Mouse (Mus musculus) kidney, postnatal 25 days (tissue): ENCODE measurements around the gene Stab2.

Experiments
- DNase-seq, 2 experiments: peaks; one replicate each; pipeline ENCODE4 v3.0.0; 2021; ENCODE audit warnings: mixed read lengths in 2 of 2

Gene Stab2

DNA sequence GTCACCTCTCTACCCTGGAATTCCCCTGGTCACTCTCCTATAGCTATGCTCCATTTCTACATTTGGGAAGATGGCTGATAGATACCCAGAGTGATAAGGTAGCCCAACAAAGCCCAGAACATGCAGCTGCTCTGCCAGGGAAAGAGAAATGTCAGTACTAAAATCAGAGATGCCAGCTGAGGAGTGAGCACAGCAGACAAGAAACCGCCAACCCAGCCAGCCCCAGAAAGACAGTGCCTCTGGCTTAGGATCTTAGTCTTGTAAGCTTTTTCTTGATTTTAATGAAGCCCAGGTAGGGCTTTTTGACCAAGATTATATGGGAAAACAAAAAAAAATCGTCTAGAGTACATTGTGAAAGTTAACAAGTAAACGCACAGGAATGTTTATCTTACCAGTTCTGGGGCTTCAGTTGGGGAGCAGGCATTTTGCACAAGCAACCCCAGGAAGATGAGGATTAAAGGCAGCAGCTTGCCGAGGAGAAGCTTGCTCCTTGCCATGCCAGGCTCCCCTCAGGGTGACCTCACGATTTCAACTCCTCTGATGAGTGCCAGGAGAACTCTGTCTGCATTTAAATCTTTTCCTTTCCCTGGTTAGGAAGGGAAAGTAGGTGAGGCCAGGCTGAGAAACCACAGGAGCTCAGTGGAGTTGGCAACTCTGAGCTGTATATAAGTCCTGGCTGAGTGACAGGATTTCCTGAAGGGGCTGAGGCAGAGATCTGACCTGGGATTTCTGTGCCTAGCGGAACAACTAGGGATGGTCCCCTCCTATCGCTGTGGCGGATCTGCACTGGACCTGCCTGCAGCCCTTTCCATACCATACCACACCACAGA lies at the start of gene Stab2:
Gene Stab2 (minus strand): TSS at position 641 of the 830 bp plus-strand sequence.
- DNase-seq, result no peak

DNA sequence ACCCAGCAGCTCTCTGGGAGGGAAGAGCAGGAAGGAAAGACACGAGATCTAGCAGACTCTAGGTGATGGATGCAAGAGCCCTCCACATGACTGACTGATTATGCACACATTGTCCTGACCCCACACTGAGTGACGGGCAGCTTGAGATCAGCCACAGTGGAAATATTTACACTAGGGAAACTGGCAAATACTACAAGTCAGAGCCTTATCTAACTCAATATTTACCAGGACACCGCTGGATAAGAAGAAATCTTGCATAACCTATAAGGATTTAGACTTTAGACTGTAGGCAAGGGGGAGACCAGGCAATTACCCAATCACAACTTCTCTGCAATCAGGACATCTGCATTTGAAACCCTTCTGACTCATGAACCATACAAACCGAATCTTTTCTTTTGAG lies 43.9 kb upstream of the Stab2 start:
- no peak for DNase-seq

DNA sequence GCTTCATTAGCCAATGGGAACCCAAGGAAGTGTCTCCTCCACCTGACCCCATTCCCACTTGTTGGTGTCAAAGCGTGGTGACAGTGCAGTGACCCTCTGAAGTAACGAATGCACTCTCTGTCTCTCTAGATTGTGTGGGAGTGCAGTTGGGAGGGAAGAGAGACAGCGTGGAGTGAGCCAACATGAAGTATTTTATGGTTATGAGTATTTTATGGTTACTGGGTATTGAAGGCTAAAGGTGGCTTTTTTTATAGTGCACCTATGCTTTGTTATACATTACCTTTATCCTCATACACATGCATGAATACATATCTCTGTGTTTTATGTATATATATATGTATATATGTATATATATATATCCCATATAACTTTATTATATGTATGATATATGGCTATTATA lies 41.4 kb upstream of the Stab2 start:
- no peak for DNase-seq

DNA sequence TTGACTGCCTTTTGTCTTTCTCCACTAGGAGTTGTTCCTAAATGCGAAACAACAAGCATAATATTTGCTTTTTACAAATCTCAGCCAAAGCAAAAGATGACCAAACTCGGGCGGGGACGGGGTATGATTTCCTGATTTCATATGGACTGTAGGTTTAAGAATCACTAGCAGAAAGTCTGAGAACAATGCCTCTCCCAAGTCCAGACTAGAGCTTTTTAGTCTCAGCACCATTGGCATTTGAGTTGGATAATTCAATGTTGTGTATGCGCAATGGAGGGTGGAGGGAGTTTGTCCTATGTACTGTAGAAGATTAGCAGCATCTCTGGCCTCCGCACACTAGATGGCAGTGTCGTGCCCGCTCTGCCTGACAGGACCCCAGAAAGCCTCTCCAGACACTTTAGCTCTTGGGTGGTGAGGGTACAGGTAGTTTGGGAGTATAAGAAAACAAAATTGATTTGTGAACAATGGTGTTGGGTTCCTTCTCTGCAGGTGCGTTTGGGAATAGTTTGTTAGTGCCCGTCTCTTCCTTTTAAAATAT lies 39.2 kb upstream of the Stab2 start:
- DNase-seq, result no peak

DNA sequence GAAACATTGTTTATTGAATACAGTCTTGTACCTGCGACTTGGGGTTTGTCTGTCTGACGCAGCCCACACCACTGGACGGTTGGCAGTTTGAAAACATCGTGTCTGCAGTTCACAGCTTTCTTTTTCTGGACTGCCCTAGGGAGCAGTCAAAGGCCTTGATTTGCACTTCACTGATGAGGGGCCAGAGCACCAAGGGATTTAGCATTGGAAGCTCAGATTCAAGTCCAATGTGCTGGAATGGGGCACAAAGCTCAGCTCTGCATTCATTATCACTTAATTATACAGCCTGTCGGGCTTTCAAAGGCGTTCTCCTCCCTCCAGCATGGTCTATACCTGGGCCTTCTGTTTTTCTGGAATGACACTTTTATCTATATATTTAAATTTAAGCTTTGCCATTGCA lies 38.6 kb upstream of the Stab2 start:
- no peak for DNase-seq

DNA sequence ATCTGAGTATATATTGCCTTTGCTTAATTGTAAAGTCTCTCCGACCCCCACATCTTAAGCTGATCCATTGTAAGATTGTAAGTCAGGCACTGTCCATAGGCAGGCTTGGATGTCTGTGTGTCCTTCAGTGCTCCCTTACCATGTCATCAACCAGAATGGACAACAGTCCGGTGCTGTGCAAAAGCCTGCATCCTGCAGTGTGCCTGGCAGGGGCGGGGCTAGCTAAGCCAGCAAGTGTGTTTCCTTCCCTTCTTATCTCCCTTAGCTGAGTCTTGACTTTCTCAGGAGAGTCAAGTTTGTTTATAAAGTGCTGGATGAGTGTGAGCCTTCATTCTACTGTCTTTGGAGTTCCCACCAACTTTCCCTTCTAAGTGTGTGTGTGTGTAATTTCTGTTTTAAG lies 37.4 kb upstream of the Stab2 start:
- no peak for DNase-seq

DNA sequence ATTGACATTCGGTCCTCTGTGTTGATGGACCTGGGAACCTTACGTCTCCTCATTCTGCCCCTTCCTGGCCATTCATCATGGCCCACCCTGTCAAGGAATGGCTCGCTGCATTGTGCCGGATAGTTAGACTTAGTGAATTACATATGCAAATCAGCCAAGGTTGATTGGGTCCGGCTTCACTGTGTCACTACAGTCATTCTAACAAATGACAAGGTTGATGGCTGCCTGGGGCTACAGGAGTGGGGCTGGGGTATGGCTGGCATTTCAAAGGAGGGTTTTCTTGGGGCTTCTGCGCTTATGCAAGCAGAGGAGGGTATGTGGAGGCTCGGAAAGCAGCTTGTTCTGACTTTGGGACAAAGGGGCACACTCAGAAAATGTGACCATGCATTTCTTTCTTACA lies 33.4 kb upstream of the Stab2 start:
- no peak for DNase-seq

DNA sequence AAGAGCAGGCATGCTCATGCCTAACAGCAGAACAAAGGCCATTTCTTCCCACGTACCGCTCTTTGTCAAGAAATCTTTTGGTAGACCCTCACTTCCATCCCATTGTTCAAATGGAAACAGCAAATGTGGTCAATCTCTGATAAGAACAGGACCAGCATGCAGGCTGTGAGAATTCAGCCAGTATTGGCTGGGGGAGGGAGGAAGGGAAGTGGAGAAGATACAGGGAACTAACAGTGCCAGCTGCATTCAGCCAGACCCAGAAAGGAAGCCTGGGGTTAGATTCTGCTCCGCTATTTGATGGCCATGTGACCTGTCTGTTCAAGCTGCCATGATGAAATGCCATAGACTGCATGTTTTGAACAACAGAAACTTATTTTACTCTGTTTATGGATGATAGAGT lies 32.0 kb upstream of the Stab2 start:
- no peak for DNase-seq

DNA sequence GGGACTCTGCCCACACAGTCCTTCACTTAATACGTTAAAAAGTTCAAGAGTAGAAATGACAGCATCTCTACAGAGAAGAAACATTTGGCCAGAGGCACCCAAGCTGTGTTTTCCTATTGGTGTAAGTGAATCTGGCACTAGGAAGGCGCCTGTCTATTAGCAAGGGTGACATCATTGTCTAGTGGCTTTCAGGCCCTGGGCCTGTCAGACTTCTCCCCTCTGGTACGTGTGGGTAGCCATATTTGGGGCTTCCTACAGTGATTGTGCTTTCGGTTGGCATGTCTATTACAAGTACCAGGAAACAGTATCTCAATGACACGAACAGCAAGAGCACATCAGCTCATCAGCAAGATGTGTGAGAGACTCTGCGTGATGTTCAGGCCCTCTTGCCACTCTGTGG lies 31.5 kb upstream of the Stab2 start:
- no peak for DNase-seq

DNA sequence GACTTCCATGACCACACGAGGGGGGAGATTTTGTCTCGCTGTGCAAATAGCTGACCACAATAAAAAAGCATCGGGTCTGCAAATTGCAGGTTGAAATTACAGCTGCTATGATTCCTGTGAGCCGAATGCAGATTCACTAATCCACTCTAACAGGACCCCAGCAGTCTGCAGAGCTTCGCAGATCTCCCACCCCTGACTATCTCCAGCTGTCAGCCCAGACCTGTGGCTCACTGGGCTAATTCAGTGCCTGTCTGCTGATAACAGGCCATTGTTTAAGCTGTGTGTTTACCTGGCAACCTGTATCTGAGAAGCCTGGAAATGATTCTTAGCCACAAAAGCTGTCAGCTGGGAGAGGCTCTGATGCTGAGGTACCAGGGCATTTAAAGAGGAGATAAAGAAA lies 29.2 kb upstream of the Stab2 start:
- no peak for DNase-seq

DNA sequence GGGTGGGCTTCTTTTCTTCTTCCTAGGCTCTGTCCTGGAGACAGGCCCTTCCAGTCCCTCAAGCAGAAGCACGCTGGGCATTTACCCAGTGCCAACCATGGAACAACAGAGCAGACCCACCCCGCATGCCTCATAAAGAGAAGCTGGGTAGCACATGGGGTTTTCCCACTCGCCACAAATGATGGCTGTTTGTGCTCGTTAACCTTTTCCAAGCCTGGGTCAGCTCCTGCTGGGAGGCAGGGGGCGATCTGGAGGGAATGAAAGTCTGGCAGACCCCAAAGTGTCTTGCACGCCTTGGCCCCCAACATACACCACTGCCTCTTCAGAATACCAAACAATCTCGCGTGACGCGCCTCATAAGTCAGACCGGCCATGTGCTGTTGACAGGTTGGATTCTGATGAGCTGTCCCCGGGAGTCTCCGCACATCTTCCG lies 28.5 kb upstream of the Stab2 start:
- no peak for DNase-seq

DNA sequence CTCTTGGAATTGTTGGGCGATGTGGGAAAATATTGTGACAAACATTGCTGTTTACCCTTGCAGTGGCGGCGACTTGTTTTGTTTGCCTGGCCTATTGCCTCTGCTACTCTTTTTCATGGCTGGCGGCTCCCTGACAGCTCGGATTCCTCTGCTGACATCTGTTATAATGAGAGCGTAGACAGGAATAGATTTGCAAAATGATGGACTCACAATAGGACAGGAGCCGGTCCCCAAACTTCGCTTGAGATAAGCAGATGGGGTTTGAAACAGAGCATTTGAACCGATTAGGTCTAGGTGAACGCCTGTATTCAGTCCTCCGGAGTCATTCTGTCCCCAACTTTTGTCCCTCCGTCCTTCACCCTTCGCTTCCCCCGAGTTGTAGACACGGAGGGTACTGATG lies 28.0 kb upstream of the Stab2 start:
- no peak for DNase-seq

DNA sequence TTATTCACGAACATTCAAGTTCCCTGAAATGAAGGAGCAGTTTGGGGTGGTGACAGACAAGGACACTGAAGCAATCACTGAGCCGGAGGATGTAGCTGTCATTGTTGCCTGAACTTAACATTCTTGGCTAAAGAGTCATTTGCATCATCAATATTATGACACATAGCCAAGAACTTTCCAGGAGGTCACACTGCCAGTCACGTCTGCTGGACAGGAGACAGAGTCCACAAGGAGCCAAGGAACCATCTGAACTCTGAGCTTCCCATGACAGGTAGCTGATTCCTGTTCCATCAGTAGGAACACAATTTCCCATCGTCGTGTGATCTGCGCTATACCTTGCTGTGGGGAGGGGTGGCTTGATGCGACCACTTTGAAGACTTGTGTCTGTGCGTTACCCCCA lies 24.9 kb upstream of the Stab2 start:
- no peak for DNase-seq

DNA sequence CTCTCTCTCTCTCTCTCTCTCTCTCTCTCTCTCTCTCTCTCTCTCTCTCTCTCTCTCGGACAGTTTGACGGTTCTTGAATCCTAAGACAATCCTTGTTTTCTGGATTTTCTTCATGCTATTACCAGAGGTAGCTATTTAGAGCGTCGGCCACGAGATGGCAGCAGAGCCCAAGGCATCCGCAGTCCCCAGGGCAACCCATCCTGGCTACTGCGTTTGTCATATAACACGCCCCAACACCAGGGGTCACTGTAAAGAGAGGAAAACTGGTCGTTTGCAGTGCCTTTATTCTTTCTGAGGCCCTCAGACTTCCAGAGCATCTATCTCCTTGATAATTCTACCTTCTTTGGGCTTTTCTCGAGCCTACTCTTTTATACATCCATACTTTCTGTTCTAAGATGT lies 17.1 kb upstream of the Stab2 start:
- peak; percentile 82 to 84 for DNase-seq

DNA sequence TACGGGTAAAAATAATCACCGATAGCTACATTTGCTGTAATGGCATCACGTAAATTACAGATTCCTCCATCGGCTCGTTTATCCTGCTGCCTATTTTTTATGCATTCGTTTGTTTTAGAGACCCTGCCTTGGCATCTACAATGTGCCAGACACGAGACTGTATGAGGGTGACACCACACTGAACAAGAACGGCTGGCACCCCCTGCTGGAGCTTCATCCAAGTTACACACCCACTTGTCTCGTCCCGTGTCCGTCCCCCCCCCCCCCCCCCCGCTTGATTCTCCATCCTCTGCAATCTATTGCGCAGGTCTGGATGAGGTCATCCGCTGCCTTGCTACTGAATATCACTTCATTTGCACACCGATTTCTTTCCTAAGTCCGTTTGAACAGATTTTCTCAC lies 12.9 kb upstream of the Stab2 start:
- DNase-seq, result peak in 1 of 2 experiments; percentile 63

DNA sequence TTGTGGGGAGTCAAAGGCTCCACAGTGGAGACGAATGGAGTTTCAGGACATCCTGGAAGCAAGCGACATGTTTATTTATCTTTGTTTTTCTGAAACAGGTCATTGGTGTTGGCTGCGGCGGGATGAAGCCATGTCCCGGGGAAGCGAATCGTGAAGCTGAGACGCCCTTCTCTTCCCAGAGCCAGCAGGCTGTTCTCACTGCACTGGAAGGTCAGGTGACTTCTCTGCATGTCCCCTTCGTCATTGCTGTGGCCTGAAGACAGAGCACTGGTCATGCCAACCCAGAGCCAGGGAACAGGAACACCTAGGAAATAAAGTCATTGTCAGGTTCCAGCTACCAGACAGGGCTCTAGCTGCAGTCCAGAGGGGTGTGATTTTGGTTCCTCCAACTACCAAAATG lies 11.1 kb upstream of the Stab2 start:
- DNase-seq, result no peak

DNA sequence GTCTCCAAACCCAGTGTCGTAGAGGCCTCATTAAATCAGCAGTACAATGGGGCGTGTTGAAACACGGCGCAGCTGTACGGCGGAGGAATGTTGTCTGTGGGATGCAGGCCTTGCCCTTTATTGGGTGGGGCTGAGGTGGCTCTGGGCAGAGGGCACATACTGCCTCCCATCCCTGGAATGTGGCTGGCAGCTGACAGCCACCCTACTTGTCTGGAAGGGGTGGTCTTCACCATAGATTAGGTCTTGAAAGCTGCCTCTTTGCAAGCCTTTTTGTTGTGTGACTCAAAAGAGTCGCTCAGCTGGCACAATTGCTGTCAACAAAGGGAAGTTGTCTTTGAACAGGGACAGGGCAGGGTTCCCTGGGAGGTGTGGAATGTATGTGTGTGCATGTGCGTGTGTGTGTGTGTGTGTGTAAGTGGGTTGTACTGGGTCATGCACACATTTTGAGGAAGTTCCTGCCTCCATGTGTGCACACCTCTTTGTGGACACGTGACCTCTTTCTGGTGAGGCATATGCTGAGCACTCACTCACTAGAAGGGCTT lies 8.4 kb upstream of the Stab2 start:
- no peak for DNase-seq

DNA sequence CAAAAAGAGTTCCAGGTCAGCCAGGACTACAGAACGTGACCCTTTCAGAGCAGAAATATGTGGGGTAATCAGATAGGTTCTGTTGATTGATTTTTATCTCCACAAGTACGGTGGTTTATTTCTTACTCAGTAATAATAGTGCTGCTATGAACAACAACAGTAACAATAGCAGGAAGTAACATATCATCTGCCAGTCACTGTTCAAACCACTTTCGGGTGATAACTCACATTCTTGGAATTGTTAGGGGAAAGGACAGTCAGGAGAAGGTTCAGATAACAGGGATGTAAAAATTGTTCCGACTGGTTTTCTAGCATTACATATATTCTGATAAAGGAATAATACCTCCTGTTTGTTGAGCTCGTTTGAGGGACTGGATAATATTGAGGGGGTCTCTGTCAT lies 7.6 kb upstream of the Stab2 start:
- no peak for DNase-seq

DNA sequence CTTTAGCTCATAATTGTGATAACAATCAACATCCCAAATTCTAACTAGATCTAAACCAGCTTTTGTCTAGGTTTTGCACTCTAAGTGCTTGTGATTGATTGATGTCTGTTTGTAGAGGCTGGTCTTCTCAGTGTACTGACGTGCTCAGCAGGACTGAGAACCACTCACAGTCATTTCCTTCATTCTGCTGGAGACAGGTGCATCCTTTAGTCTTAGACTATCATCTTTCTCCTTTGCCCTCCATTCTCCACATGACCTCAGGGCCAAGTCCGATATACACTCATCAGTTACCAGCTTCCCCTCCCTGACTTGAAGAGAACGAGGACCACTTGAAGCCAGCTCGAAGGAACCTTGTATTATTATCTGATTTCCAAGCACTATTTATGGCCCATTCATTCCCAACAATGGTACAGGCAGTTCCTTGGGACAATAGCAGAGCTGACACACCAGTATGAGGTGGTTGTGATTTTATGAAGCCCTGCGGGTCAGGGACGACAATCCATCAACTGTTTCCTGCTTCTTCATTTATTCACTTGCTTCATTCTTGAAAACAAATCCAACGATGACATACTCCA lies 6.7 kb upstream of the Stab2 start:
- no peak for DNase-seq

DNA sequence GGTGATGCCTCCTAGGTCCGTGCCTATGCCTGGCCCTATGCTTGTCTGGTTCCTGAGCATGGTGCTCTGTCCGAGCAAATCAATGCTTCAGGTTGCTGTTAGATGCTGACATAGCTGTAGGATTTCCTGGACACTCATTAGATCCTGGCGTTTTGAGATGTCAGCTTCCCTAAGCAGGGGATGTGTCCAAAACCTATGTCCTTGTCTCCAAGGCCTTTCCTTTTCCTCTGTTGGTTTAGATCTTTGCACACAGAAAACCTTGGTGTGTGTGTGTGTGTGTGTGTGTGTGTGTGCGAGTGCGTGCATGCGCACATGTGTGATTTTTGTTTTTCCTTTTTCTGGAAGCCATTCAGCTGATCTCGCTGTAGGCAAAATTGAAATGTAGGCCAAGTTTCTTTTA lies 4.3 kb upstream of the Stab2 start:
- DNase-seq, result no peak

DNA sequence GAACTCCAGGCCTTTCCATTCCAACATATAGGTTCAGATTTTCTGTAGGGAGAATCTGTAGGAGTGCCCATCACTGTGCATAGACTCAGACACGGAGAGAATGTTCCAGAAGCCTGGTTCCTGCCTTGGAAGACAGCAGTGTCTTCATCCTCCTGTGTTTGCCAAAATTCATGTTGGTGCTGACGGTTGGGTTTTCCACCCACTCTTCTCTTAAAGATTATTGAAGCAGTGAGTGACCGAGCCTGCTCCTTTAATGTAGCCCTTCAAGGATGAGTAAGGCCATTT lies 332 bp upstream of the Stab2 start:
- DNase-seq, result no peak

DNA sequence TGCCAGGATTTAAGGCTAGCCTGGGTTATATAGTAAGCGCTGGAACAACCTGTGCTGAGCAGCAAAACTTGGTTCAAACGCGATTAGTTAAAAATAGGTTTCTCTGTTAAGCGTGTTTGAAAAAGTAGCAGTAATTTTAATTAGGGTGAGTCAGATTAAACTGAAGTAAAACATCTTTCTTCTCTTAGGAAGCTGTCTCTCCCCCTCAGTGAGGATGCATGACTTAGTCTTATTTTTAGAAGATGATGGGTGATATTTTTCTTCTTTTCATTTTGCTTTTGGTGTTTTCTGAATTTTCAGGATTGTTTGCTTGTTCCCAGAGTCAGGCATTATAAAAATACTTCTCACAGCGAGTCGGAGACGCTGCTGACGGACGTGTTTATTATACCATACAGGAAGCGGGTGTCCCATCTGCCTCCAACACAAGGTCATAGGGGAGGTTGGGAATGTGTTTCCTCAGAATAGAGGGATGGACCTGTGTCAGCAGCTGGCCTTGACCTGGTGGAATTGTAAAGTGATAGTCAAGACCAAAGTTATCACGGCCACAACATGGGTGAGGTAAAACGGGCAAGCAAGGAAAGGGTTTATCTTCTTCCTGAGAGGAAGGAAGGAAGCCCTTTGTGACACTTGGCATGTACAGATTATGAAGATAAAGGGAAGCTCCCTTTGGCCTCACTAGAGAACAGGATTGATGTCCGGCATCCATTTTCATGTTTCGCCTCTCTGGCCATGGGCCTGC lies 15.4 kb downstream of the Stab2 start:
- peak in 1 of 2 experiments; percentile 10 for DNase-seq

DNA sequence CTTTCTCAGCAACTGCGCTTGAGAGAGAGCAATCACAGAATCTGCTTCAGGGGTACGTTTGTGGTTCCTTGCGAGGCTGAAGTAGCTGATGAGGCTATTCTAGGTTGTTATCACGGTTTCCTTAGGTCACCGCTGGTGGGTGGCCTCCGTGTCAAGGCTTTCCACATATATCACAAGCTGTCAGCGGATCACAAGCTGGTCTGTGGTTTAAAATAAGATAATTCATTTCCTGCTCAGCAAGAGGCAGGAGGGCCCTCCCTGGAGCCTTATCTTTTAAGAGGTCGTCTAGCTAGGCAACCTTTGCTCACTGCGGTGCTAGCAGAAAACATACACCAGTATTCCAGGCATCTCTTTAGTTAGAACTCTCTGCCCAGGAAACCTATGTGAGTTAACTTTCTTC lies 17.2 kb downstream of the Stab2 start:
- peak in 1 of 2 experiments; percentile 2 for DNase-seq

DNA sequence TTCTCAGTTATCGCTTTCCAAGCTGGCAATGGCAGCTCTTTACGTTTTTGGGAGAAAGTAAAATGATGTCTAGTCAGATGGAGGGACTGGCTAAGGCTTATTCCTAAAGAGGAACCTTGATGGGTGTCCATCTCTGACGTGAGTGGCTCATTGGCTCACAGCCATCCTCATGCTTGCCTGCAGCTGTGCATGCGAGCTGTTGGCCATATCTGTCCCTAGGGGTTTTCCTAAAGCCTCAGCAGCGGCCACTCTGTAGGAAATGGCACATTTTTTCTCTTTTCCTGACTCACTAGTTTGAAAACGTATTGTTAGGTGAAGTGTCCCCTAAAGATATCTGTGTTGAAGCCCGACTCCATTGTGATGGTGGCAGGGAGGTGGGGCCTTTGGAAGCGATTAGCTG lies 18.0 kb downstream of the Stab2 start:
- no peak for DNase-seq
